12 mouse cellular contexts compared by ENCODE assay signal in the genomic region with DNA sequence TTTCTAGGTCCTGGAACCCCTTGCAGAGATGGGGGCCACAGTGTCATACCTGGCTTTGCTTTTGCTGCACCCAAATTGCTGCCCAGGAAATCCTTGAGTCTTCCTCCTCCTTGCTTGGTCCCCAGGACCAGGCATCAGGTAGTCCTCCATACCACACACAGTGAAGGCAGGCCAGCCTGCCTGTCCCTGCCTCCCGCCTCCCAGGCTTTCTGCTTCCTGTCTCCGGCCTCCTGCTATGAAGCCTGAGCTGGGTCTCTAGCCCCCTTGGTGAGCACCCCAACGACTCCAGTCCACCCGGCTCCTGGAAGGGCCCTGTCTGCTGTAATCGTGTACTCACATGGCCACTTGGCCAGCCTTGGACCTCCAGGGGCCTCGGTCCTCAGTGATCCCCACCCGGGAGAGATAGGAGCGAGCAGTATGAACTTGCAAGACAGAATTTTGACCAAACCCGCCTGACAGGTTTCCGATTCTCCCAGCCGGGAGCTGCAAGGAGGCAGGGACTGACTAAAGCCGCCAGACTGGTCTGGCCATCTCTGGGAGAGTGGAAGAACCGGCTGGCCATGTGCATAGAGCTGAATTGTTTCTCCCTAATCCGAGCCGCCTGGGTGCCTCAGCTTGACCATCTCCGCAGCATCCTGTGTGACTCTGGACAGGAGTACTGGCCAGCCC. TPM values are rescaled to one million over a fixed set of nuclear protein-coding genes. Genes with fewer than 3 reads are reported as not detected.
DNase-seq lines count a peak whose midpoint lies in the region; ATAC-seq and TF ChIP-seq lines count a peak whose summit lies in the region.
"Had no signal": no experiment of that assay in that cellular context is flagged by ENCODE, and none has a peak within 500 bp of the region (broad histone marks: within the 10 kb centered on the region; RNA-seq: fewer than 3 reads in every experiment).

A gene (minus strand): TSS at position 440 of the 669 bp plus-strand sequence.

- H3K27me3 ChIP-seq in heart, embryonic 11.5 days (ENCODE audit: control insufficient read depth, insufficient read depth, low read length): no peaks in the 10 kb centered on the region
- no peaks in the 10 kb centered on the region for H3K27me3 ChIP-seq in heart, adult 2 months (ENCODE audit: control insufficient read depth, insufficient read depth, low read length)
- H3K27me3 ChIP-seq in intestine, embryonic 16.5 days (replicated peaks; ENCODE audit: control insufficient read depth, insufficient read depth, low read length): no peaks in the 10 kb centered on the region
- H3K27me3 ChIP-seq in limb, embryonic 14.5 days (ENCODE audit: control insufficient read depth, insufficient read depth, low read length): no peaks in the 10 kb centered on the region
- H3K27me3 ChIP-seq: heart, embryonic 15.5 days had no signal

- no peak within 1 kb of the TSS for H3K27ac ChIP-seq in heart, embryonic 11.5 days (ENCODE audit: low read depth, low read length)
- no peak within 1 kb of the TSS for H3K27ac ChIP-seq in heart, adult 2 months
- peak within 1 kb of the TSS; percentile 90 for H3K27ac ChIP-seq in intestine, embryonic 16.5 days (ENCODE audit: low read length)
- H3K27ac ChIP-seq in limb, embryonic 14.5 days (replicated peaks; ENCODE audit: low read depth, low read length): no peak within 1 kb of the TSS
- H3K27ac ChIP-seq: heart, embryonic 15.5 days; macrophage had no signal

- H3K4me1 ChIP-seq in heart, embryonic 11.5 days (ENCODE audit: control insufficient read depth, insufficient read depth, low read length): peaks cover 22% of the 10 kb centered on the region
- H3K4me1 ChIP-seq in heart, adult 2 months (ENCODE audit: control insufficient read depth, insufficient read depth, low read length): peaks cover 2% of the 10 kb centered on the region; the same call in 1 of the 2 replicates
- peaks cover 11% of the 10 kb centered on the region for H3K4me1 ChIP-seq in intestine, embryonic 16.5 days (ENCODE audit: control insufficient read depth, insufficient read depth, low read length)
- no peaks in the 10 kb centered on the region for H3K4me1 ChIP-seq in limb, embryonic 14.5 days (ENCODE audit: control insufficient read depth, insufficient read depth, low read length)

- no peak for TF ChIP-seq POLR2A in heart, adult 2 months (IDR thresholded peaks at IDR 0.05; ENCODE audit: insufficient read depth, low read depth, low read length)
- TF ChIP-seq POLR2A in limb, embryonic 14.5 days (IDR thresholded peaks at IDR 0.05; ENCODE audit: borderline replicate concordance, extremely low read depth, insufficient read depth, insufficient read length): no peak

- TF ChIP-seq EP300 in heart, adult 2 months (IDR thresholded peaks at IDR 0.05; ENCODE audit: insufficient read depth, low read depth, low read length): no peak

- intact Hi-C loops in heart, adult 2 months (cut with DNase I): no loop called here
- intact Hi-C loops in gastrocnemius, postnatal 36 days (cut with DNase I): no loop called here

- ATAC-seq in heart, embryonic 11.5 days (replicated peaks; ENCODE audit: insufficient number of reproducible peaks, low FRiP score, low TSS enrichment): no peak
- ATAC-seq in intestine, embryonic 16.5 days: peak; percentile 80
- ATAC-seq in limb, embryonic 14.5 days (ENCODE audit: low FRiP score, low read depth): no peak

- H3K9ac ChIP-seq in heart, embryonic 11.5 days (ENCODE audit: low read depth, low read length): no peak within 1 kb of the TSS
- H3K9ac ChIP-seq in heart, adult 2 months (ENCODE audit: low read depth, low read length): no peak within 1 kb of the TSS
- H3K9ac ChIP-seq in intestine, embryonic 16.5 days (ENCODE audit: low read depth, low read length): peak within 1 kb of the TSS; percentile 60
- H3K9ac ChIP-seq in limb, embryonic 14.5 days (ENCODE audit: low read depth, low read length, severe bottlenecking): no peak within 1 kb of the TSS
- H3K9ac ChIP-seq: heart, embryonic 15.5 days had no signal

- no peak for TF ChIP-seq CTCF in heart, adult 2 months (IDR thresholded peaks at IDR 0.05)

- no peaks in the 10 kb centered on the region for H3K79me2 ChIP-seq in heart, adult 2 months (replicated peaks; ENCODE audit: control insufficient read depth, insufficient read depth, low read length)

- H3K36me3 ChIP-seq in heart, embryonic 11.5 days (ENCODE audit: control insufficient read depth, insufficient read depth, low read length): no peaks in the 10 kb centered on the region
- no peaks in the 10 kb centered on the region for H3K36me3 ChIP-seq in heart, adult 2 months (ENCODE audit: control insufficient read depth, insufficient read depth, low read length)
- H3K36me3 ChIP-seq in intestine, embryonic 16.5 days (ENCODE audit: control insufficient read depth, insufficient read depth, low read length): no peaks in the 10 kb centered on the region
- H3K36me3 ChIP-seq in limb, embryonic 14.5 days (ENCODE audit: control insufficient read depth, insufficient read depth, low read length): no peaks in the 10 kb centered on the region
- H3K36me3 ChIP-seq: heart, embryonic 15.5 days had no signal

- 38% methylated on average over 16 of the region's 16 CpGs for WGBS in heart, embryonic 11.5 days (ENCODE audit: insufficient replicate concordance)
- WGBS in heart, adult 2 months: 67% methylated on average over 16 of the region's 16 CpGs
- WGBS in intestine, embryonic 16.5 days: 30% methylated on average over 16 of the region's 16 CpGs
- WGBS in limb, embryonic 14.5 days: 38% methylated on average over 16 of the region's 16 CpGs

- no peaks in the 10 kb centered on the region for H3K9me3 ChIP-seq in heart, embryonic 11.5 days (replicated peaks; ENCODE audit: control insufficient read depth, low read length)
- H3K9me3 ChIP-seq in intestine, embryonic 16.5 days (ENCODE audit: control insufficient read depth, low read length): no peaks in the 10 kb centered on the region
- H3K9me3 ChIP-seq in limb, embryonic 14.5 days (ENCODE audit: control insufficient read depth, low read length): no peaks in the 10 kb centered on the region
- H3K9me3 ChIP-seq: heart, embryonic 15.5 days had no signal

- no peak within 1 kb of the TSS for H3K4me3 ChIP-seq in heart, embryonic 11.5 days (ENCODE audit: low read depth, low read length)
- no peak within 1 kb of the TSS for H3K4me3 ChIP-seq in heart, adult 2 months
- H3K4me3 ChIP-seq in intestine, embryonic 16.5 days (ENCODE audit: low read length): peak within 1 kb of the TSS; percentile 37
- H3K4me3 ChIP-seq in limb, embryonic 14.5 days (replicated peaks; ENCODE audit: low read length): 0 out of 2 replicates have a peak within 1 kb of the TSS, but pooled peaks have one; percentile 2
- H3K4me3 ChIP-seq: heart, embryonic 15.5 days had no signal

- DNase-seq in heart, adult 2 months: no peak
- peak; percentile 52 for DNase-seq in limb, embryonic 14.5 days (ENCODE audit: low spot score)
- DNase-seq in urinary bladder, adult 18-20 months (ENCODE audit: low spot score in 2 of 2): peak; percentile 80 to 84
- no peak for DNase-seq in layer of hippocampus, postnatal 36 days
- no peak for DNase-seq in right cerebral cortex, postnatal 14 days
- DNase-seq in gastrocnemius, postnatal 36 days: no peak
- DNase-seq: cerebellum, postnatal 14 days; right cerebral cortex, adult 18-20 months had no signal

- peak within 1 kb of the TSS; percentile 43 for H3K4me2 ChIP-seq in heart, embryonic 11.5 days
- peak within 1 kb of the TSS; percentile 48 for H3K4me2 ChIP-seq in intestine, embryonic 16.5 days (ENCODE audit: low read depth, low read length)
- no peak within 1 kb of the TSS for H3K4me2 ChIP-seq in limb, embryonic 14.5 days (replicated peaks; ENCODE audit: low read depth, low read length, severe bottlenecking)
- H3K4me2 ChIP-seq: heart, embryonic 15.5 days had no signal

RNA-seq across cellular contexts. Expression of the gene that starts here (rescaled TPM):
- 0.10 TPM in 1 of 2 replicates, not detected in the other for polyA plus RNA-seq in heart, embryonic 11.5 days (2014; fragmentation: Nextera tagmentation; extraction: Ambion mirVana)
- not detected for total RNA-seq in heart, adult 2 months (2021)
- polyA plus RNA-seq in heart, adult 2 months (2012; rRNA removed): not detected in 2 replicates
- 2.5 TPM in 2 replicates for polyA plus RNA-seq in intestine, embryonic 16.5 days (2015; fragmentation: Nextera tagmentation; extraction: Ambion mirVana)
- polyA plus RNA-seq in limb, embryonic 14.5 days (2012; rRNA removed): 2.0 and 2.3 TPM in 2 replicates
- 1.0 and 1.3 TPM in 2 replicates for polyA plus RNA-seq in limb, embryonic 14.5 days (2014; fragmentation: Nextera tagmentation; extraction: Ambion mirVana)
- not detected for total RNA-seq in layer of hippocampus, postnatal 36 days (2021)
- total RNA-seq in gastrocnemius, postnatal 36 days (2021): not detected
- polyA plus RNA-seq: macrophage had no signal

Comparison
In these comparisons a context has a peak if more than half of its experiments do, and no peak if none do; other contexts are left out.
1. H3K4me3 ChIP-seq: peak in intestine, embryonic 16.5 days (single experiment) and limb, embryonic 14.5 days (single experiment); none in heart, embryonic 11.5 days (single experiment) and heart, adult 2 months (single experiment).
2. DNase-seq: peak in limb, embryonic 14.5 days (single experiment) and urinary bladder, adult 18-20 months (2 of 2); none in heart, adult 2 months (0 of 2), layer of hippocampus, postnatal 36 days (0 of 2), right cerebral cortex, postnatal 14 days (single experiment) and gastrocnemius, postnatal 36 days (0 of 2).